Mouse (Mus musculus) midbrain, postnatal 0 days (tissue): ENCODE measurements at regions not wholly inside any gene's neighbourhood (a gene's known extent, or its start where the extent isn't known, plus 50 kb on each side); places are given as distances from the start of the nearest gene placed in this dataset.

Source experiments
- ATAC-seq: fragments of 200-750 bp; cut with Nextera tagmentation; 2 replicates; pipeline ENCODE4 v1.8.0; 2017; ENCODE audit warnings: moderate number of reproducible peaks, mild to moderate bottlenecking, moderate TSS enrichment, moderate library complexity; ENCODE audit not compliant: low FRiP score
- DNase-seq: peaks from one replicate; pipeline ENCODE4 v3.0.0-alpha.2; 2015; ENCODE audit warnings: low spot score
- H3K27ac ChIP-seq: fragments of 300-500 bp; sonication (generic); 2 replicates; pipeline ENCODE4 v1.5.1; 2014; ENCODE audit warnings: low read depth, mild to moderate bottlenecking, low read length, mixed read lengths
- H3K27me3 ChIP-seq: fragments of 300-500 bp; sonication (generic); 2 replicates; pipeline ENCODE4 v1.6.1; 2014; ENCODE audit warnings: low read length, control low read depth, mixed read lengths; ENCODE audit not compliant: insufficient read depth
- H3K36me3 ChIP-seq: fragments of 300-500 bp; sonication (generic); 2 replicates; pipeline ENCODE4 v1.6.1; 2014; ENCODE audit warnings: low read length, control low read depth, mixed read lengths; ENCODE audit not compliant: insufficient read depth
- H3K4me1 ChIP-seq: fragments of 300-500 bp; sonication (generic); 2 replicates; pipeline ENCODE4 v1.6.1; 2014; ENCODE audit warnings: mild to moderate bottlenecking, control low read depth, antibody characterized with exemption, low read length, mixed read lengths; ENCODE audit not compliant: insufficient read depth
- H3K4me2 ChIP-seq: fragments of 300-500 bp; sonication (generic); 2 replicates; pipeline ENCODE4 v1.6.1; 2014; ENCODE audit warnings: low read depth, mild to moderate bottlenecking, low read length, mixed read lengths; ENCODE audit not compliant: poor library complexity, severe bottlenecking
- H3K4me3 ChIP-seq: fragments of 300-500 bp; sonication (generic); 2 replicates; pipeline ENCODE4 v1.5.1; 2014; ENCODE audit warnings: low read depth, mild to moderate bottlenecking, low read length, moderate library complexity
- H3K9ac ChIP-seq: fragments of 300-500 bp; sonication (generic); replicated peaks from 2 replicates; pipeline ENCODE4 v1.6.1; 2014; ENCODE audit warnings: mild to moderate bottlenecking, low read length, moderate library complexity, mixed read lengths; ENCODE audit not compliant: poor library complexity, severe bottlenecking
- H3K9me3 ChIP-seq: fragments of 300-500 bp; sonication (generic); 2 replicates; pipeline ENCODE4 v1.6.1; 2016; ENCODE audit warnings: low read length, control low read depth
- CTCF ChIP-seq: IDR thresholded peaks from 2 replicates; pipeline ENCODE4 v1.5.1; 2016; ENCODE audit warnings: antibody characterized with exemption, mild to moderate bottlenecking
- WGBS: fragments of 180-500 bp; shearing (Covaris S2); extraction: QIAGEN DNeasy Blood & Tissue Kit; methylation state at CpG from one replicate; pipeline ENCODE4 v1.1.7; 2014; 5-methylcytosine and 5-hydroxymethylcytosine counted together

GRCm38 (mm10) chr2:74042430-74042829 is 131.3 kb upstream of the Atp5g3 start:
- H3K27me3 ChIP-seq, result no peaks in the 10 kb centered on the region
- no peak for DNase-seq
- H3K4me1 ChIP-seq, result no peaks in the 10 kb centered on the region
- no peak for ATAC-seq
- WGBS, result 85% methylated on average over 6 of the region's 6 CpGs
- no peak overlapping the region for H3K27ac ChIP-seq
- TF ChIP-seq CTCF, result no peak
- H3K36me3 ChIP-seq, result no peaks in the 10 kb centered on the region
- H3K9ac ChIP-seq, result no peak overlapping the region
- H3K9me3 ChIP-seq, result no peaks in the 10 kb centered on the region
- H3K4me2 ChIP-seq, result no peak overlapping the region
- H3K4me3 ChIP-seq, result no peak overlapping the region

- Histone ChIP-seq H3K27ac (no peak overlapping the region), H3K4me2 (no peak overlapping the region), H3K27me3 (no peaks in the 10 kb centered on the region), H3K9ac (no peak overlapping the region), H3K4me1 (no peaks in the 10 kb centered on the region), H3K4me3 (no peak overlapping the region), H3K9me3 (no peaks in the 10 kb centered on the region), H3K36me3 (no peaks in the 10 kb centered on the region)
- WGBS, result 30% methylated on average over 6 of the region's 6 CpGs
- TF ChIP-seq CTCF, result no peak
- no peak for ATAC-seq
- no peak for DNase-seq
Observed at GRCm38 (mm10) chr2:74039580-74039979, 128.5 kb upstream of the Atp5g3 start.

DNA sequence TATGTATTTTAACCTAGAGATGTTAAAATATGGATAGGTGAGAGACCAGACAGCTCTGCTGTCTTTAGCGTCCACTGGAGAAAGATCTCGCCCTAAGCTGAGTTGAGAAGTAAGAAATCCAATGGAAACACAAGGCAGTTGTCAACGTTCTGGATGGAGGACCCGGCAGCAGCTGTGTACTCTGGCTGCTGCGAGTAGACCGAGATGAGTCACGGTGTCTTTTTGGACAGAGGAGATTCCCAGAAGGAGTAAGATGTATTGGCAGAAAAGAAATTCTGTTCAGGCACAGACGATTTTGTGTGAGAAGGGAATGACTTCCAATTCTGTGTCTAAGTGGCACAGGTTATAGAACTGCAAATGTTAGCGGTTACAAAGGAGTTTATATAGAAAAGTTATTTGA is 124.9 kb upstream of the Atp5g3 start:
- DNase-seq (no peak), ATAC-seq (no peak)
- no peak overlapping the region for H3K4me2 ChIP-seq
- H3K9ac ChIP-seq, result no peak overlapping the region
- WGBS, result 92% methylated on average over 9 of the region's 9 CpGs
- no peaks in the 10 kb centered on the region for H3K27me3 ChIP-seq
- no peaks in the 10 kb centered on the region for H3K9me3 ChIP-seq
- H3K27ac ChIP-seq, result no peak overlapping the region
- H3K4me1 ChIP-seq, result no peaks in the 10 kb centered on the region
- H3K36me3 ChIP-seq, result no peaks in the 10 kb centered on the region
- no peak overlapping the region for H3K4me3 ChIP-seq
- TF ChIP-seq CTCF, result no peak

GRCm38 (mm10) chr2:74032177-74033021 is 121.3 kb upstream of the Atp5g3 start:
- Histone ChIP-seq H3K4me2 (no peak overlapping the region), H3K27ac (no peak overlapping the region), H3K4me3 (no peak overlapping the region), H3K36me3 (no peaks in the 10 kb centered on the region), H3K9ac (no peak overlapping the region), H3K4me1 (no peaks in the 10 kb centered on the region), H3K27me3 (no peaks in the 10 kb centered on the region), H3K9me3 (no peaks in the 10 kb centered on the region)
- TF ChIP-seq CTCF, result no peak
- no peak for DNase-seq
- 77% methylated on average over 11 of the region's 11 CpGs for WGBS
- no peak for ATAC-seq

GRCm38 (mm10) chr2:74029938-74030337 is 118.8 kb upstream of the Atp5g3 start:
- Histone ChIP-seq H3K4me1 (no peaks in the 10 kb centered on the region), H3K9ac (no peak overlapping the region), H3K27ac (no peak overlapping the region), H3K9me3 (no peaks in the 10 kb centered on the region), H3K4me3 (no peak overlapping the region), H3K36me3 (no peaks in the 10 kb centered on the region), H3K4me2 (no peak overlapping the region), H3K27me3 (no peaks in the 10 kb centered on the region)
- TF ChIP-seq CTCF, result no peak
- DNase-seq (no peak), ATAC-seq (no peak)
- WGBS, result 87% methylated on average over 9 of the region's 9 CpGs

- H3K9me3 ChIP-seq, result no peaks in the 10 kb centered on the region
- no peak overlapping the region for H3K4me3 ChIP-seq
- DNase-seq (peak; percentile 85), ATAC-seq (no peak)
- H3K4me1 ChIP-seq, result no peaks in the 10 kb centered on the region
- 41% methylated on average over 11 of the region's 11 CpGs for WGBS
- TF ChIP-seq CTCF, result peak; percentile 90
- H3K4me2 ChIP-seq, result peak overlapping the region; percentile 26
- no peak overlapping the region for H3K27ac ChIP-seq
- no peaks in the 10 kb centered on the region for H3K36me3 ChIP-seq
- no peaks in the 10 kb centered on the region for H3K27me3 ChIP-seq
- no peak overlapping the region for H3K9ac ChIP-seq
Observed at GRCm38 (mm10) chr2:74027404-74028104, 116.4 kb upstream of the Atp5g3 start.
